Mouse (Mus musculus): ENCODE results near the gene Capg. TPM values are rescaled to one million over a fixed set of nuclear protein-coding genes. Genes with fewer than 3 reads are reported as not detected.

Capg gene
- polyA plus RNA-seq (2014; fragmentation: Illumina TruSeq; extraction: RNeasy Lipid Tissue Mini Kit (QIAGEN cat#74804)): 1.3 TPM

GRCm38 (mm10) chr6:72544283-72544987 lies at the start of gene Capg:
Capg (plus strand) TSS chr6:72544391.

DNA sequence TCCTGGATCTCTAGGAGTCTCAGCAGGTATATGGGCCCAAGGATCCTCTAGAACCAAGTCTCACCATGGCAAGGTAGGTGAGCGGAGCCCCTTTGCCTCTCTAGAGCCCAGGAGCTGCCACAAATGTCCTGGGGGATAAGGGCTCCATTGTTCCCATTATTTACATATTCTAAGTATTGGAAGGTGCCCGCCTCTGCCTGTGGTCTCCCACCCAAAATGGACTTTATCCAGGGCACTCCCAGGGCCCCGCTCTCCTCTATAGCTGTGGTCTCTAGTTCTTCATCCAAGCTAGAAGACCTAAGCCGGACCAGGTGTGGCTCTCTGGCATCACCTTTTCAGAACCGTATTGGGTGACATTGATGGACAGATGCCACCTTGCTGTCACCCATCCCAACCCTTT lies 22.6 kb upstream of the Capg start, which contains the start of gene Sh2d6:
Gene Sh2d6 (minus strand): TSS at position 101 of the 400 bp plus-strand sequence.

GRCm38 (mm10) chr6:72597956-72598753 lies 54.0 kb downstream of the Capg start, which contains the start of the genes Elmod3 and Retsat:
Elmod3 (minus strand) TSS chr6:72598413.
Retsat (plus strand) TSS chr6:72598475.

Other genes starting within 250 kb of the Capg start
- not detected for gene Sftpb, start 239.8 kb upstream of the Capg start, polyA plus RNA-seq (2014; fragmentation: Illumina TruSeq; extraction: RNeasy Lipid Tissue Mini Kit (QIAGEN cat#74804))
- gene Usp39, start 199.2 kb upstream of the Capg start, polyA plus RNA-seq (2014; fragmentation: Illumina TruSeq; extraction: RNeasy Lipid Tissue Mini Kit (QIAGEN cat#74804)): 72.8 TPM
- 38.3 TPM for gene 0610030E20Rik, start 197.1 kb upstream of the Capg start, polyA plus RNA-seq (2014; fragmentation: Illumina TruSeq; extraction: RNeasy Lipid Tissue Mini Kit (QIAGEN cat#74804))
- 0.83 TPM for gene Tmem150a, start 188.9 kb upstream of the Capg start, polyA plus RNA-seq (2014; fragmentation: Illumina TruSeq; extraction: RNeasy Lipid Tissue Mini Kit (QIAGEN cat#74804))
- 165 TPM for gene Rnf181, start 177.4 kb upstream of the Capg start, polyA plus RNA-seq (2014; fragmentation: Illumina TruSeq; extraction: RNeasy Lipid Tissue Mini Kit (QIAGEN cat#74804))
- 0.34 TPM for gene Vamp5, start 163.9 kb upstream of the Capg start, polyA plus RNA-seq (2014; fragmentation: Illumina TruSeq; extraction: RNeasy Lipid Tissue Mini Kit (QIAGEN cat#74804))
- 35.1 TPM for gene Vamp8, start 153.7 kb upstream of the Capg start, polyA plus RNA-seq (2014; fragmentation: Illumina TruSeq; extraction: RNeasy Lipid Tissue Mini Kit (QIAGEN cat#74804))
- gene Ggcx, start 130.1 kb upstream of the Capg start, polyA plus RNA-seq (2014; fragmentation: Illumina TruSeq; extraction: RNeasy Lipid Tissue Mini Kit (QIAGEN cat#74804)): 19.7 TPM
- gene Mat2a, start 104.8 kb upstream of the Capg start, polyA plus RNA-seq (2014; fragmentation: Illumina TruSeq; extraction: RNeasy Lipid Tissue Mini Kit (QIAGEN cat#74804)): 298 TPM
- gene Sh2d6, start 22.7 kb upstream of the Capg start, polyA plus RNA-seq (2014; fragmentation: Illumina TruSeq; extraction: RNeasy Lipid Tissue Mini Kit (QIAGEN cat#74804)): not detected
- gene Elmod3, start 54.0 kb downstream of the Capg start, polyA plus RNA-seq (2014; fragmentation: Illumina TruSeq; extraction: RNeasy Lipid Tissue Mini Kit (QIAGEN cat#74804)): 4.4 TPM
- 10.9 TPM for gene Retsat, start 54.1 kb downstream of the Capg start, polyA plus RNA-seq (2014; fragmentation: Illumina TruSeq; extraction: RNeasy Lipid Tissue Mini Kit (QIAGEN cat#74804))
- 251 TPM for gene Tgoln1, start 72.6 kb downstream of the Capg start, polyA plus RNA-seq (2014; fragmentation: Illumina TruSeq; extraction: RNeasy Lipid Tissue Mini Kit (QIAGEN cat#74804))
- 3.9 TPM for gene Tcf7l1, start 244.9 kb downstream of the Capg start, polyA plus RNA-seq (2014; fragmentation: Illumina TruSeq; extraction: RNeasy Lipid Tissue Mini Kit (QIAGEN cat#74804))